Mouse (Mus musculus) lung, postnatal 0 days (tissue): ENCODE results near the gene Syt5.

Source experiments
- CTCF ChIP-seq: IDR thresholded peaks from 2 replicates; pipeline ENCODE4 v1.5.1; 2016; ENCODE audit warnings: antibody characterized with exemption, mild to moderate bottlenecking
- EP300 ChIP-seq: IDR thresholded peaks from 2 replicates; pipeline ENCODE4 v1.6.1; 2016; ENCODE audit warnings: antibody characterized with exemption, mild to moderate bottlenecking, control low read depth

GRCm38 (mm10) chr7:4507220-4507619, 40.1 kb downstream of the Syt5 start:
- TF ChIP-seq EP300: no peak
- no peak for TF ChIP-seq CTCF
